Mouse (Mus musculus) stomach, postnatal 0 days (tissue): ENCODE results near the gene Krt24. TPM values are rescaled to one million over a fixed set of nuclear protein-coding genes. Genes with fewer than 3 reads are reported as not detected.

Source experiments
- ATAC-seq: fragments of 200-750 bp; cut with Nextera tagmentation; 2 replicates; pipeline ENCODE4 v1.8.0; 2017; ENCODE audit not compliant: low FRiP score, low TSS enrichment
- DNase-seq: peaks from one replicate; pipeline ENCODE4 v3.0.0-alpha.2; 2016; ENCODE audit warnings: low spot score
- H3K27ac ChIP-seq: fragments of 300-500 bp; sonication (generic); replicated peaks from 2 replicates; pipeline ENCODE4 v1.5.1; 2014; ENCODE audit warnings: mild to moderate bottlenecking, control low read depth
- H3K27me3 ChIP-seq: fragments of 300-500 bp; sonication (generic); 2 replicates; pipeline ENCODE4 v1.6.1; 2014; ENCODE audit warnings: low read length; ENCODE audit not compliant: control insufficient read depth, insufficient read depth
- H3K36me3 ChIP-seq: fragments of 300-500 bp; sonication (generic); 2 replicates; pipeline ENCODE4 v1.6.1; 2014; ENCODE audit warnings: low read length, mixed read lengths; ENCODE audit not compliant: control insufficient read depth, insufficient read depth
- H3K4me1 ChIP-seq: fragments of 300-500 bp; sonication (generic); replicated peaks from 2 replicates; pipeline ENCODE4 v1.6.1; 2014; ENCODE audit warnings: antibody characterized with exemption; ENCODE audit not compliant: control insufficient read depth, insufficient read depth
- H3K4me2 ChIP-seq: fragments of 300-500 bp; sonication (generic); replicated peaks from 2 replicates; pipeline ENCODE4 v1.6.1; 2014; ENCODE audit warnings: low read depth, mild to moderate bottlenecking, control low read depth, moderate library complexity
- H3K4me3 ChIP-seq: fragments of 300-500 bp; sonication (generic); 2 replicates; pipeline ENCODE4 v1.5.1; 2014; ENCODE audit warnings: low read depth, low read length, control low read depth
- H3K9ac ChIP-seq: fragments of 300-500 bp; sonication (generic); 2 replicates; pipeline ENCODE4 v1.6.1; 2014; ENCODE audit warnings: mild to moderate bottlenecking, low read length, control low read depth, mixed read lengths
- H3K9me3 ChIP-seq: fragments of 300-500 bp; sonication (generic); 2 replicates; pipeline ENCODE4 v1.6.1; 2016; ENCODE audit warnings: low read length; ENCODE audit not compliant: control insufficient read depth
- CTCF ChIP-seq: IDR thresholded peaks from 2 replicates; pipeline ENCODE4 v1.5.1; 2016; ENCODE audit warnings: antibody characterized with exemption, low read depth, mild to moderate bottlenecking, moderate library complexity
- EP300 ChIP-seq: optimal IDR thresholded peaks from 2 replicates; pipeline ENCODE3; 2016; ENCODE audit warnings: antibody characterized with exemption
- WGBS: fragments of 180-500 bp; shearing (Covaris S2); extraction: QIAGEN DNeasy Blood & Tissue Kit; methylation state at CpG from one replicate; pipeline ENCODE4 v1.1.7; 2014; 5-methylcytosine and 5-hydroxymethylcytosine counted together
- polyA plus RNA-seq: library from polyadenylated mRNA; unstranded; fragments of >200 nt; fragmentation: Nextera tagmentation; extraction: Ambion mirVana; gene quantifications from 2 replicates; pipeline ENCODE4 v1.2.1, GENCODE M21; 2015

Gene Krt24
- polyA plus RNA-seq, 1 experiment from 2014 or later: not detected

DNA sequence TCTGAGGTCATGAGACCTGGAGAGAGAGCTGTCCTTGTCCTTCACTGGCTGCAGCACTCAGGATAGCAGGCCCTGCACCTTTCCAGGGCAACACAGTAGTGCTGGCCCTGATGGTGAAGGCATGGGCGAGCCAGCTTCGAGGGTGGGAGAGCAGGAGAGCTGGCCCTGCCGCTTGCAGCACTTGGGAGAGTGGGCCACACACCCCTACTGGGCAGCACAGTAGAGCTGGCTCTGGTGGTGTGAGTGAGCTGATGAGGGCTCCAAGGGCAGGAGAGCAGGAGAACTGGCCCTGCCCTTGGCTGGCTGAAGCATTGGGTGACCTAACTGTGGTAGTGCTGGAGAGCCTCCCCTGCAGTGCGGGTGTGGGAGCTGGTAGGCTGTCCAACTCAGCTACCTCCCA lies 12.3 kb downstream of the Krt24 start:
- no peak for TF ChIP-seq EP300
- no peak for TF ChIP-seq CTCF
- Histone ChIP-seq H3K4me2 (no peak overlapping the region), H3K9ac (no peak overlapping the region), H3K36me3 (no peaks in the 10 kb centered on the region), H3K4me3 (no peak overlapping the region), H3K27me3 (no peaks in the 10 kb centered on the region), H3K4me1 (no peaks in the 10 kb centered on the region), H3K9me3 (no peaks in the 10 kb centered on the region), H3K27ac (no peak overlapping the region)
- DNase-seq (no peak), ATAC-seq (no peak; the same call in 1 of the 2 replicates)
- WGBS: 92% methylated on average over 4 of the region's 4 CpGs

DNA sequence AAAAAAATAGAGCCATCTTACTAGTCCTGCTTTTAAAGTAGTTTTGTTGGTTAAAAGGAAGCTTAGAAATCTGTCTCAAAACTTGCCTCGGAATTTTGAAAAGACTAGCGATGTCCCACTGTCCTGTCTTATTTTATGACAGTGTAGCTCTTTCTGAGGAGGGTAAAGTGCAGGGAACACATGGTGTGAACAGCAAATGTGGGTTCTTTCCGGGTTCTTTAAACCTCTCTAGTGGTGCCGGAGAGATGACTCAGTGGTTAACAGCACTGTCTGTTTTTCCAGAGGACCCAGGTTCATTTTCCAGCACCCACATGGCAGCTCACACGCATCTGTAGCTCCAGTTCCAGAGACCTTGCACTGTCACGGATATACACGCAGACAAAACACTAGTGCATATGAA lies 15.9 kb downstream of the Krt24 start:
- no peak for ATAC-seq
- Histone ChIP-seq H3K27ac (no peak overlapping the region), H3K27me3 (no peaks in the 10 kb centered on the region), H3K4me2 (no peak overlapping the region), H3K4me1 (no peaks in the 10 kb centered on the region), H3K9me3 (no peaks in the 10 kb centered on the region), H3K4me3 (no peak overlapping the region), H3K36me3 (no peaks in the 10 kb centered on the region), H3K9ac (no peak overlapping the region)
- no peak for DNase-seq
- TF ChIP-seq CTCF: no peak
- no peak for TF ChIP-seq EP300
- 64% methylated on average over 7 of the region's 7 CpGs for WGBS

DNA sequence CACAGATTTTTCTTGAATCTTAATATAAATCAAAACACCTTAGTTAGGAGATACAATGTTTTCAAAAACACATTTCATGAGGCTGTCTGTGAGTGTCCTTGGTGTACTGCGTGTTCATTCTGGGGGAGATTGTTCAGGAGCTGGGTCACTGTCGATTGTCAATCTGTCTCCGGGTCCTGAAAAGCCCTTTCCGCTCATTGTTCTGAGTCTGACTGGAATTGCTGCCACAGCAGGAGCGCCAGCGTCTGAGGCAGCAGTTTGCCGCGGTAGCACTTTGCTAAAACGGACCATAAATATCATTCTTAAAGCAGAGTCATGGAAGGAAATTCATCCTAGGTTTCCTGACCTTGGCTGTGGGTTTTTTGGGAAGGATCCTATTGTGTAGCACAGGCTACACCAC lies 19.3 kb downstream of the Krt24 start:
- no peaks in the 10 kb centered on the region for H3K9me3 ChIP-seq
- H3K27me3 ChIP-seq: no peaks in the 10 kb centered on the region
- no peak overlapping the region for H3K9ac ChIP-seq
- H3K4me1 ChIP-seq: no peaks in the 10 kb centered on the region
- no peak overlapping the region for H3K4me2 ChIP-seq
- 49% methylated on average over 9 of the region's 9 CpGs for WGBS
- ATAC-seq: no peak
- no peak overlapping the region for H3K4me3 ChIP-seq
- no peak for DNase-seq
- H3K27ac ChIP-seq: no peak overlapping the region
- no peaks in the 10 kb centered on the region for H3K36me3 ChIP-seq
- TF ChIP-seq CTCF: no peak
- TF ChIP-seq EP300: no peak

DNA sequence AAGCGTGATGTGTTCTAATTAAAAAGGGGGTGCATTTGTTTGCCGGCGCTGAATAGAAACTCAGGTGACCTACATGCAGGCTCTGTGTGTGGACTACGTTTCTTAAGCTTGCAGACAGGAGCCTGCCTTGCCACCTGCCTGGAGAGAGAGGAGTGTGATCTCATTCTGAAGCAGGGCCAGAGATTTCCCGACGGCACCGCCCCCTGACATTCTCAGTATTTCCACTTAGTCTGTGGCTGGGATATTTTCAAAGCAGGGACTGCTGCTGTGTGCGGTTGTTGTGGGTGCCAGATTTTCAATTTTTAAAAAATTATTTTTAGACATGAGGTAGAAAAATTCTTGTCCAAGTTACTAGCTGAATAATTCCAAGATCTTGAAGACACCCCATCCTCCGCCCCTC lies 19.8 kb downstream of the Krt24 start:
- no peak for TF ChIP-seq CTCF
- no peak for TF ChIP-seq EP300
- DNase-seq (no peak), ATAC-seq (no peak)
- H3K36me3 ChIP-seq: no peaks in the 10 kb centered on the region
- no peak overlapping the region for H3K4me2 ChIP-seq
- 63% methylated on average over 9 of the region's 9 CpGs for WGBS
- no peak overlapping the region for H3K9ac ChIP-seq
- no peaks in the 10 kb centered on the region for H3K4me1 ChIP-seq
- no peaks in the 10 kb centered on the region for H3K27me3 ChIP-seq
- H3K4me3 ChIP-seq: no peak overlapping the region
- no peak overlapping the region for H3K27ac ChIP-seq
- no peaks in the 10 kb centered on the region for H3K9me3 ChIP-seq

DNA sequence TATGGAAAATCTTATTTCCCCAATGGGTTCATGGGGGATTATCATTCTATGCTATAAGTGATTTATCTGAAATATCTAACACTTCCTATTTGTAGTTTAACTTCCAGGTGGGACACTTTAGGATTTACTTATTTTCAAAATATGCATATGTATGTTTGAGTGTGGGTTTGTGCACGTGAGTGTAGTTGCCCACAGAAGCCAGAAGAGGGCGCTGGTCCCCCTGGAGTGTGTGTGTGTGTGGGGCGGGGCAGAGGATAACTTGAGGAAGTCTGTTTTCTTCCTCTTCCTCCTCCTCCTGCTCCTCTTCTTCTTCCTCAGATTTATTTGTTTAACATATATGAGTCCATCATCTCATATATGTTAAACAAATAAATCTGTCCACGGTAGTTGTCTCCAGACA lies 28.8 kb downstream of the Krt24 start:
- ATAC-seq: no peak
- WGBS: 69% methylated on average over 4 of the region's 4 CpGs
- Histone ChIP-seq H3K4me2 (no peak overlapping the region), H3K27me3 (no peaks in the 10 kb centered on the region), H3K27ac (no peak overlapping the region), H3K4me1 (no peaks in the 10 kb centered on the region), H3K4me3 (no peak overlapping the region), H3K36me3 (no peaks in the 10 kb centered on the region), H3K9ac (no peak overlapping the region), H3K9me3 (no peaks in the 10 kb centered on the region)
- TF ChIP-seq CTCF (peak; percentile 23; the same call in 1 of the 2 replicates), EP300 (no peak)
- DNase-seq: no peak

DNA sequence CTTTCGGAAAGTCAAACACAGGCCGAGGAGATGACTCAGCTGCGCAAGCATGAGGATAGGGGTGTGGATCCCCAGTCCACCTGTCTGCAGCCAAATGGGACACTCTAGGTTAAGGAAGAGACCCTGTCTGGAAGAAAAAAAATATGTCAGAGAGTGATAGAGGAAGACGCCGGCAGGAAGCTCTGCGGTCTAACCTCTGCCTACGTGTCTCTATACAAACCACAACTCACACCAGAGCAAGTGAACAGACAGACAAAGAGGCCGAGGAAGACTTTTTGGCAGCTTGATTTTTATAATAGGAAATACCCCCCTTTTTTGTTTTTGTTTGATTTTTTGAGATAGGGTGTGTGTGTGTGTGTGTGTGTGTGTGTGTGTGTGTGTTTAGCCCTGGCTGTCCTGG lies 29.7 kb downstream of the Krt24 start:
- DNase-seq (no peak), ATAC-seq (no peak)
- H3K4me2 ChIP-seq: no peak overlapping the region
- 87% methylated on average over 8 of the region's 8 CpGs for WGBS
- no peaks in the 10 kb centered on the region for H3K36me3 ChIP-seq
- TF ChIP-seq EP300 (no peak), CTCF (no peak)
- no peaks in the 10 kb centered on the region for H3K4me1 ChIP-seq
- no peaks in the 10 kb centered on the region for H3K9me3 ChIP-seq
- no peaks in the 10 kb centered on the region for H3K27me3 ChIP-seq
- no peak overlapping the region for H3K9ac ChIP-seq
- H3K4me3 ChIP-seq: no peak overlapping the region
- H3K27ac ChIP-seq: no peak overlapping the region
